Mouse (Mus musculus): ENCODE data around the gene Hmox2. TPM values are rescaled to one million over a fixed set of nuclear protein-coding genes. Genes with fewer than 3 reads are reported as not detected.

The Hmox2 gene
- polyA plus RNA-seq, 1 experiment: 59.0 TPM

GRCm38 (mm10) chr16:4702646-4703045, 23.5 kb upstream of the Hmox2 start:
- no peak for DNase-seq (ENCODE audit: low read depth)
- no peak for TF ChIP-seq CTCF (IDR thresholded peaks at IDR 0.05; ENCODE audit: borderline replicate concordance, extremely low read depth, insufficient read depth, insufficient read length)
- no peak for TF ChIP-seq POLR2A (IDR thresholded peaks at IDR 0.05; ENCODE audit: borderline replicate concordance, extremely low read depth, insufficient read depth, insufficient read length, poor library complexity, severe bottlenecking)

GRCm38 (mm10) chr16:4705541-4705940, 20.6 kb upstream of the Hmox2 start:
- no peak for TF ChIP-seq CTCF (IDR thresholded peaks at IDR 0.05; ENCODE audit: borderline replicate concordance, extremely low read depth, insufficient read depth, insufficient read length)
- TF ChIP-seq POLR2A (IDR thresholded peaks at IDR 0.05; ENCODE audit: borderline replicate concordance, extremely low read depth, insufficient read depth, insufficient read length, poor library complexity, severe bottlenecking): no peak
- no peak for DNase-seq (ENCODE audit: low read depth)

GRCm38 (mm10) chr16:4711173-4711572, 15.0 kb upstream of the Hmox2 start:
- TF ChIP-seq POLR2A (IDR thresholded peaks at IDR 0.05; ENCODE audit: borderline replicate concordance, extremely low read depth, insufficient read depth, insufficient read length, poor library complexity, severe bottlenecking): no peak
- no peak for TF ChIP-seq CTCF (IDR thresholded peaks at IDR 0.05; ENCODE audit: borderline replicate concordance, extremely low read depth, insufficient read depth, insufficient read length)
- no peak for DNase-seq (ENCODE audit: low read depth)

GRCm38 (mm10) chr16:4713861-4714710, 12.1 kb upstream of the Hmox2 start:
- DNase-seq (ENCODE audit: low read depth): no peak
- TF ChIP-seq CTCF (IDR thresholded peaks at IDR 0.05; ENCODE audit: borderline replicate concordance, extremely low read depth, insufficient read depth, insufficient read length) (no peak), POLR2A (IDR thresholded peaks at IDR 0.05; ENCODE audit: borderline replicate concordance, extremely low read depth, insufficient read depth, insufficient read length, poor library complexity, severe bottlenecking) (no peak)

GRCm38 (mm10) chr16:4717866-4718265, 8.3 kb upstream of the Hmox2 start:
- DNase-seq (ENCODE audit: low read depth): no peak
- TF ChIP-seq POLR2A (IDR thresholded peaks at IDR 0.05; ENCODE audit: borderline replicate concordance, extremely low read depth, insufficient read depth, insufficient read length, poor library complexity, severe bottlenecking): no peak
- no peak for TF ChIP-seq CTCF (IDR thresholded peaks at IDR 0.05; ENCODE audit: borderline replicate concordance, extremely low read depth, insufficient read depth, insufficient read length)

GRCm38 (mm10) chr16:4718753-4719518, 7.2 kb upstream of the Hmox2 start, which contains the start of gene Nmral1:
Nmral1 (minus strand) TSS chr16:4719356.
- DNase-seq (ENCODE audit: low read depth): peak; percentile 94

GRCm38 (mm10) chr16:4722128-4722914, 3.8 kb upstream of the Hmox2 start:
- no peak for TF ChIP-seq POLR2A (IDR thresholded peaks at IDR 0.05; ENCODE audit: borderline replicate concordance, extremely low read depth, insufficient read depth, insufficient read length, poor library complexity, severe bottlenecking)
- TF ChIP-seq CTCF (IDR thresholded peaks at IDR 0.05; ENCODE audit: borderline replicate concordance, extremely low read depth, insufficient read depth, insufficient read length): no peak
- peak; percentile 8 for DNase-seq (ENCODE audit: low read depth)

More at GRCm38 (mm10) chr16:4718753-4719518, 7.2 kb upstream of the Hmox2 start, which contains the start of gene Nmral1:
- TF ChIP-seq POLR2A (IDR thresholded peaks at IDR 0.05; ENCODE audit: borderline replicate concordance, extremely low read depth, insufficient read depth, insufficient read length, poor library complexity, severe bottlenecking): peak; percentile 7; the same call in 1 of the 2 replicates
- no peak for TF ChIP-seq CTCF (IDR thresholded peaks at IDR 0.05; ENCODE audit: borderline replicate concordance, extremely low read depth, insufficient read depth, insufficient read length)

GRCm38 (mm10) chr16:4722915-4723209, 3.3 kb upstream of the Hmox2 start:
- no peak for TF ChIP-seq POLR2A (IDR thresholded peaks at IDR 0.05; ENCODE audit: borderline replicate concordance, extremely low read depth, insufficient read depth, insufficient read length, poor library complexity, severe bottlenecking)
- no peak for TF ChIP-seq CTCF (IDR thresholded peaks at IDR 0.05; ENCODE audit: borderline replicate concordance, extremely low read depth, insufficient read depth, insufficient read length)
- DNase-seq (ENCODE audit: low read depth): no peak

GRCm38 (mm10) chr16:4725266-4725665, 895 bp upstream of the Hmox2 start:
- DNase-seq (ENCODE audit: low read depth): no peak
- no peak for TF ChIP-seq POLR2A (IDR thresholded peaks at IDR 0.05; ENCODE audit: borderline replicate concordance, extremely low read depth, insufficient read depth, insufficient read length, poor library complexity, severe bottlenecking)
- TF ChIP-seq CTCF (IDR thresholded peaks at IDR 0.05; ENCODE audit: borderline replicate concordance, extremely low read depth, insufficient read depth, insufficient read length): no peak

- TF ChIP-seq CTCF (IDR thresholded peaks at IDR 0.05; ENCODE audit: borderline replicate concordance, extremely low read depth, insufficient read depth, insufficient read length): no peak
- TF ChIP-seq POLR2A (IDR thresholded peaks at IDR 0.05; ENCODE audit: borderline replicate concordance, extremely low read depth, insufficient read depth, insufficient read length, poor library complexity, severe bottlenecking): no peak
- DNase-seq (ENCODE audit: low read depth): no peak
These were observed 467 bp downstream of the Hmox2 start for GRCm38 (mm10) chr16:4726528-4727128.

All from brain, embryonic 14.5 days (tissue).